Mouse (Mus musculus) T-helper 17 cell (primary cell): Measurements from ENCODE around the gene Qtrt2.

Source experiments
- in situ Hi-C, 2 experiments: fragments of 300-600 bp; cut with MboI, MseI; formaldehyde crosslinking; loops; 1 replicate in 1 of 2; 2 replicates in 1 of 2; pipeline ENCODE4 v1.15.1; 2025; ENCODE audit warnings: high pct_unique_total_duplicates in 2 of 2

Qtrt2 gene

GRCm38 (mm10) chr16:43818404-43818803 is 108.2 kb downstream of the Qtrt2 start:
- in situ Hi-C loops = no loop called here

- in situ Hi-C loops = no loop called here
Measured at GRCm38 (mm10) chr16:43816321-43816720, 110.3 kb downstream of the Qtrt2 start.

DNA sequence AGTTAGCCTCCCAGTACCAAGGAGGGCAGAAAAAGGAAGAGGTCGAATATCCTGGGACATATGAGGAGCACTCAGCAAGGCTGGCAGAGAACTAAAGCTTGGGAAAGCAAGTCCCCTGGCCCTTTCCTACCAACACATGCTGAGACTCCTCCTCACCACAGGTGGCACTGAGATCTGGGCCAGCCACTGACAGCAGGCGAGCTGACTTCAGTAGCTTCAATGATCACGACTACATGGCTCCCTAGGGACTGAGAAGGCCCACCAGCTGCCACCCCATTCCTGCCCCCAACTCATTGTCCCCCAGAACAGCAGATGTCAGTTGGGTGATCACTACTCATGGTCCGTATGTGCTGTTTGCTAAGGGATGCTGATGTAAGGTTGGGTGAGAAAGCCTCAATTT is 112.0 kb downstream of the Qtrt2 start:
- in situ Hi-C loops = no loop called here
